Mouse (Mus musculus): ENCODE data around the gene Zfp523.

DNA sequence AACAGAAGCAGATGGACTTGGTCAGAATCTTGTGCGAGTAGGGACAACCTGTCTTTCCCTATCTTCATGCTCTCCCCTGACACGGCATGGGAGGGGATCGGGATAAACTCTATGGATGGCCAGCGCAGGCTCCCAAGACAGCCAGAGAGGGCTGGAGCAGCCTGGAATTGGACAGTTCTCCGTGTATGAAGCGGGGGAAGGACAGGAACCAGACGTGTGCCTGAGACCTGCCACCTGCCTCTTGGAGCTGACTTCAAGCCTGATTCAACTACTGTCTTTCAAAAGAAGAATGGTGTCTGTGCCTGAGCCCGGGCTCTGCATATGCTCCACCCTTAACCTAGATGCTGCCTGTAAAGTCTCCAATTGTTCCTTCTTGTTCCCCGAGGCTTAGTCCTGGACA lies 4.2 kb upstream of the Zfp523 start:
- TF ChIP-seq GATA1 (IDR thresholded peaks at IDR 0.05; ENCODE audit: low read length) (no peak), TAL1 (IDR thresholded peaks at IDR 0.05; ENCODE audit: low read length) (no peak)

Data from erythroblast, embryonic 14.5 days (primary cell).